Mouse (Mus musculus) mouse trophoblast stem cell (cell line): ENCODE data around the gene Gm5431.
"Not testable (repeated sequence)": the region's sequence is repeated elsewhere in the genome, so short reads cannot be mapped to it uniquely, and the experiment has no call there.

Source experiments
- in situ Hi-C, 2 experiments: fragments of 300-500 bp; cut with MseI, MboI; formaldehyde crosslinking; loops; 2 replicates in 1 of 2; 3 replicates in 1 of 2; pipeline ENCODE4 v1.15.1; 2025

Gm5431 gene

DNA sequence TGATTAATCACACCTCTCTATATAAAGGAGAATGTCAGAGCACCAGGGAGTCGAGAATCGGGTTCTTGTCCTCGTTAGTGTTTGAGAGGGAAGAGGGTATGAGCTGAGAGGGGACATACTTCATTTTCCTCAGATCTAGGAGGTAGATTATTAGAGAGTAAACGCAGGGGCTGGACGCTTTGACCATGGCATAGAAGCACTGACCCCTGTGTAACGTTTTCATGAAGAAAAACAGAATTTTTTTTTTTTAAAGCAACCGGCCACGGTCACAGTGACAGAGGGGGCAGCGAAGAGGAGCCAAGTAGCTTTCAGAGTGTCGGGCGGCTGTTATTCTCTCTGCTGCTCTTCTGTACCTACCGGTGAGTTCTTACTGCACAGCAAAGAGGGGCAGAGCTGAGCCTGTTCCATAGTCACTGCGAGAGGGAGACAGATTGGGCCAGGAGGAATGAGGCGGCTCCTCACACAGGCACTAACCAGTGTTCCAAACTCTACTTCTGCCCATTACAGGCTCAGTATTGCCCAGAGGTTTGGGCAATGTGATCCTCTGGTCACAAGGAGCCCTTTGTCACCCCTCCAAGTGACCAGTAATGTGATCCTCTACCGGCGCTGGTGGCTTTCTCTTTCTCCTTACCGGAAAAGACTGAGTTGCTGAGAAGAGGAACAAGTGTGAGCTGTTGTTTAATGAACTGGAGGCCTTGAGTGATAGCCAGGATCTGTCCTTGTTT is 30.0 kb downstream of the Gm5431 start:
- in situ Hi-C loops: loop anchor here (5.0 to 10.0 kb wide), 4 partner anchors 123 to 393 kb away; partner anchors contain the start of genes Gm12185 (in 2 of the 2) and Tgtp1 (in 2 of the 2)

DNA sequence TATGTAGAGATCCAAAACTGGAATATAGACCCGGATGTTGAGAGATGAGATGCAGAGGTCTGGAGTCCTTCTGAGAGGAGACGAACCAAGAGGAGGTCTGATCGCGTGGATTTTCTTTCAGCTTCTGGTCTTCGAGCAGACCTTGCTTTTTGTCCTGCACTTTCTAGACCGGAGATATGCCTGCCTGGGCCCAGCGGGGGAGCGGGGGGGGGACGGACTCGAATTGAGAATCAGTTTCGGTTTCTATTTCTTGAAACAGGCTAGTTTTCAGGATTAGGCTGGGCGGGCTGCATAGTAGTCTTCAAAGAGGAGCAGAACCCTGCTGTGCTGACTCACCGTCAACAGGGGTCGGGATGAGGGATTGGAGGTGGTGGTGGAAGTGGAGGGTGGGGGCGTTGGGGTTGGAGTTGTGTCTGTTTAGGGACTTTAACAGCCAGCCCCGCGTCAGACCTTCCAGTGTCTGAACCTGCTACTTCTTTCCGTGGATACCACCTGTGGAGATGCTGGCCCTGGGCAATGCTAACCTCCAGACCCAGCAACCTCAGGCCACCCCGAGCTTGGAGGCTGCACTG is 30.7 kb downstream of the Gm5431 start, which contains the start of gene Irgm1:
TSS of gene Irgm1 (minus strand) at position 483 of the 572 bp plus-strand sequence.
- in situ Hi-C loops: loop anchor here (5.0 to 10.0 kb wide), 4 partner anchors 124 to 394 kb away; partner anchors contain the start of genes Gm12185 (in 2 of the 2) and Tgtp1 (in 2 of the 2)

DNA sequence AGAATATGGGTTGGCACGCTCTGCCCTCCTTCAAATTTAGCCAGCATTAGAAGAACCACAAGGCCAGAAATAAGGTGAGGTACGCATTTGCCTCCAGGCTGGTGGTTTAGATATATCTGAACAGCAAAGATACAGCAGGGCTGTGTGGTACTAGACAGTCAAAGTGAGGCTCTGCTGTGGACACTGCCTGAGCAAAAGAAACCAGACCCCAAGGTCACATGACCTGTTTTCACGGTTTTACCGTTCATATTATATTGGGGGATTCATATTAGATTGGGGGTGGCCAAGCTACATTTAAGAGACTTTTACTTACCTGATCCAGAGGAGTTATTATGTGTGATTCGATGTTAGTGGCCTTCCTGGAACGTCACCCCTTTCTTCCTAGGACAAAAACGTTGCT is 31.2 kb downstream of the Gm5431 start:
- in situ Hi-C loops: loop anchor here (5.0 to 10.0 kb wide), 4 partner anchors 124 to 394 kb away; partner anchors contain the start of genes Gm12185 (in 2 of the 2) and Tgtp1 (in 2 of the 2)

DNA sequence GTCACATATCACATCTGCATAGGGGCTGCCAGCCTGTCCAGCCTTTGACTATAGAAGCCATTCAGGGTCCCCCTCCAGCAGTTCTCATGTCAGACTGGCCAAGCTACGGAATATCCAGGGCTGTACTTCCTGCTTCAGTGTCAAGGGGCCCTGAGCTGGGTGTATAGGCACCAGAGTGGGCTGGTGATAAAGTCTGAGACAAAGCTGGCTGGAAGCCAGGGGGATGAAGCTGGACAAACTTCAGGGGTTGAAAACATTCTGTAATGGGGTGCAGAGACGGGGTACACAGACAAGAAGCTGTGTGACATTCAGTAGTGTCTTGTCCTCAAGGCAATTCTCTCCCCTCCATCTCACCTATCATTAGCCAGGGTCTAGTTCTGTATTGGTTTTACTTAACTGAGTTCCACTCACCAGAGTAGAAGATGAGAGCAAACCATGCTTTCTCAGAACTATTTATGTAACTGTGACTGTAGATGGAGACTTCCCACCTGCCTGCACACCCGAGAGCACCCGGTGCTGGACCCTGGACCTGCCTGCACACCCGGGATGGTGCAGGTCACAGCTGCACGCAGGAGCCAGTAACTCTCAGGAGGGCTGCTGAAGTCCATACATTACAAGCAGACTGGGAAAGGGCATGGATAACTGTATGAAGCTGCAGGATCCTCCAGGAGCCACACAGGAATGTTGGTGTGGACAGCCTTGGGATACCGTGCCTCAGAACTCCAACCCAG is 32.5 kb downstream of the Gm5431 start:
- in situ Hi-C loops: loop anchor here (5.0 to 10.0 kb wide), 4 partner anchors 125 to 395 kb away; partner anchors contain the start of genes Gm12185 (in 2 of the 2) and Tgtp1 (in 2 of the 2)

DNA sequence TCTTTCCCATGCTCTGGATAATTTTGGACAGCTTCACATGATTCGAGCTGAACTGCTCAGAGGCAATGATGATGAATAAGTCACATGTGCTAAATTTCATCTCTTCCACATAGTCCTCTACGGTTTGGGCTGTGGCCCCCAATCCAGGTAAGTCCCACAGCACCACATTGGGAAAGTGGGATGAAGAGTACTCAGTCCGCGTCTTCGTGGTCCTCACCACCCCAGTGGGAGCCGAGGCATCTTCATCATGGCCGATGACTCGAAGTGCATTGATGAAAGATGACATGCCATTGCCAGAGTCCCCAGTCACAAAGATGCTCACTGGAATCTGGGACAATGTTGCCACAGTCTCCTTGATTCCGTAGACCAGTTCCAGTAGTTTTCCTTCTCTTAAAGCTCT is 35.5 kb downstream of the Gm5431 start:
- in situ Hi-C loops: no loop called here

DNA sequence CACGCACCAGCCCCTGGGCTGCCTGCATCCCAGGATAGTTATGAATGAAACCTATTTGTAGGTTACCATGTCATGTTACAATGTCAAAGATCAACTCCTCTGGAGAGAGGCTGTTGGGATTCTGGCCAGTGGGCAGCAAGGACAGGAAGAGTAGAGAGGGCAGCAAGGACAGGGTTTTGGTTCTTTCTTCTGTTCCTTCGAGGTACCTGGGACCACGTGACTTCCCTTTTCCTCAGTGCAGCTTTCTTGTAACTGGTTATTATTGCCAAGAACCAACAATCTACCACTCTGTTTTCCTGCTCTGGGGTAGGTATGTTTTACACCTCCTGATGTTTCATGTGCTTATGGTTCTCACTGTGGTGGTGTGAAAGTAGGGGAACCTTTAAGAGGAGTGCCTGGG is 38.2 kb downstream of the Gm5431 start:
- in situ Hi-C loops: no loop called here

DNA sequence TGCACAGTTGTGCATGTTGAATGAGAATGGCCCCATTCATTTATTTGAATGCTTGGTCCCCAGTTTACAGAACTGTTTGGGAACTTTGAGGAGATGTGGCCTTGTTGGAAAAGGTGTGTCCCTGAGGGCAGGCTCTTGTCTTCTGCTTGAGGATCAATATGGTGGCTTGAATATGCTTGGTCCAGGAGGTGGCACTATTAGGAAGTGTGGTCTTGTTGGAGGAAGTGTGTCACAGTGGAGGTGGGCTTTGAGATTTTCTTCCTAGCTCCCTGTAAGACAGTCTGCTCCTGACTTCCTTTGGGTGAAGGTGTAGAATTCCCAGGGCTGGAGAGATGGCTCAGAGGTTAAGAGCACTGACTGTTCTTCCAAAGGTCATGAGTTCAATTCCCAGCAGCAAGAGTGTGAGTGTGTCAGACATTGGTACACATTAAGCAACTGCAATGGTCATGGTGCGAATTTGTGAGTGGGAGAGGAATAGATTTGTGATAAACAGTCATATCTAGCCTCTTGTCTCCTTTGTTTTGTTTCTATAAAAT is 39.2 kb downstream of the Gm5431 start:
- in situ Hi-C loops: no loop called here

DNA sequence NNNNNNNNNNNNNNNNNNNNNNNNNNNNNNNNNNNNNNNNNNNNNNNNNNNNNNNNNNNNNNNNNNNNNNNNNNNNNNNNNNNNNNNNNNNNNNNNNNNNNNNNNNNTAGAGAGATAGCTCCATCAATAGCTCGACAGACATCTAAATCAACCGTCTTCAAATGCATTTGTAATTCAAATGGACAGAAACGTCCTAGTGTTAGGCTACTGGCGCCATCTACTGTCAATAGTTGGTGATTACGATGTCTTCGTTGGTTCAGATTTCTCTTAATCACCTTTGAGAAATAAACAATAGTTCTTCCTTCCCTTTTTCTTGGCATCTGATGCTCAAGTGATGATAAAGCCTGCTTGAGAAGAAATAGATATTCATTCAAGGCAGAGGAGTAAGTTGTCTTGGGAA is 43.0 kb downstream of the Gm5431 start:
- in situ Hi-C loops: loop anchor here (5.0 kb wide), 1 partner anchor 72 kb away; no protein-coding TSS in a partner anchor

DNA sequence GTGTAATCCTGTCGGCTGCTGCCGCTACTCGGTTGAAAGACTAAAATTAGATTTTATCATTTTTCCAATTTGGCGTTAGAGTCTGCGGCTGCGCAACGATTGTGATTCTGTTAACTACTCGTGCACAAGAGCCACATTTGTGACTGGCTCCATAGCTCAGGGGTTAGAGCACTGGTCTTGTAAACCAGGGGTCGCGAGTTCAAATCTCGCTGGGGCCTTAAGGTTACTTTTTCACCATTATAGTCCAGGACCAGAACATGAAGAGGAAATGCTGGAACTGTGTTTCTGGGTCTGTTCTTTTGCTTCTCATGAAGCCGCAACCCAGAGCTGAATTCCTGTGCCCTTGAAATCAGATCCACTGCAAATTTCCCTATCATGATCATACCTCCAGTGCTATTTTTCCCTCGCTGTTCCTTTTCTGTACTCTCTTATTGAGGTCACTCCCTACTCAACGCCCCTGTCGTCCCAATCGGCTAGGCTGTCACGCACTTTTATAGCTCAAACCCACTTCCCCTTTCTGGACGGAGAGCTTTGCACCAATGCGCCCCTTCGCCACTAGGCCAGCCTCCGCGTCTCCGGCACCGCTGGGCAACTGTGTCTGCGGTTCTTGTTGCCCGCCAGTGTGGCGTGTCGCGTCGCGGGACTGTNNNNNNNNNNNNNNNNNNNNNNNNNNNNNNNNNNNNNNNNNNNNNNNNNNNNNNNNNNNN is 48.4 kb downstream of the Gm5431 start:
- in situ Hi-C loops: no loop called here

DNA sequence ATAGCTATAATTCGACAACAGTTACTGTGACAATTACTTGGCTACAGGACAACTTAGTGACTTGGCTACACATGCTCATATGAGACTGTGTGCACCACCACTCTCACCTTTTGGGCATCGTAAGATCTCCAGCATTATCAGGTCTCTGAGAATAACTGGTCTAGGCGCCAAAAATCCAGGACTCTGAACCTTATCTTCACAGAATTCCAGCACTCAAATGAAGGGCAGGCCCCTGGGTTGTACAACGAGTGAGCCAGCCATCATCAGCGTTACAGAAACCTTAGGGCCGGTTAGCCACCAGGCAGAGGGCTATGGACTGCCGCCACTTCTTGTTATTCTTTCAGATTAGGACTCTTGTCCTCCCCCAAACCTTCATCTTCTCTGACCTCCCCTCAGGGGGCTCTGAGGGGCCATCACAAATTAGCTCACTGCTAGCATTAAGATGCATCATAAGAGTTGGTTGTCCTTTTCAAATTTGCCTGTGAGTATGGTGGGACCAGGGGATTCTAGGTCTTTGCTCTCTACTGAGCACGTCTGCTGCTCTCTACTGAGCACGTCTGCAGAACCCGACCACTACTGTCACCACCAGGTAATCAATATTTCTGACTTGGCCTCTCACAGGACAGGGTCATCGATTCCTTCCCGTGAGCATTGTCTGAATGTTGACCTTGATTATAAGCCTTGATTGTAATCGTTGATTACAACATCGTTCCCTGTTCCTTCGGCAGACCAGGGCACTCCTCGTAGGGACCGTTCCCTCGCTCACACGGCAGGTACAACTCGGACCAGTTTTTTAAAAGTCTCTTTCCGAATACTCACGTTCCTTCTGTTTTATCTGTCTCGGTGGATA is 49.2 kb downstream of the Gm5431 start:
- in situ Hi-C loops: no loop called here

DNA sequence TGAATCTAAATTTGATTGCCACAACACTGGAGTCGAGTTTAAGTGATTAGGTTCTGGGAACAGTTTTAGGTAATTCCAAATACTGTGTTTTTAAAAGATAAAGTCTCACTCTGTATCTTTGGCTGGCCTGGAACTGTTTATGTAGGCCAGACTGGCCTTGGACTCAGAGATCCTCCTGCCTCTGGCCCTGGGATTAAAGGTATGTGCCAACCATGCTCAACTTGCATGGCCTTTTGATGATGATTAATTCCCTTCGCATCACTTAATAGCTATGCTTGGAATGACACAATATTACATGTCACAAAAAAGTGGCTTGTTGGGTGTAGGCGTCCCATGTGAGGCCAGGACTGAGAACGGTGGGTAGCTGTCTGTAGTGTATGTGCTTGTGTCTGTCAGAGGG is 49.8 kb downstream of the Gm5431 start:
- in situ Hi-C loops: no loop called here

DNA sequence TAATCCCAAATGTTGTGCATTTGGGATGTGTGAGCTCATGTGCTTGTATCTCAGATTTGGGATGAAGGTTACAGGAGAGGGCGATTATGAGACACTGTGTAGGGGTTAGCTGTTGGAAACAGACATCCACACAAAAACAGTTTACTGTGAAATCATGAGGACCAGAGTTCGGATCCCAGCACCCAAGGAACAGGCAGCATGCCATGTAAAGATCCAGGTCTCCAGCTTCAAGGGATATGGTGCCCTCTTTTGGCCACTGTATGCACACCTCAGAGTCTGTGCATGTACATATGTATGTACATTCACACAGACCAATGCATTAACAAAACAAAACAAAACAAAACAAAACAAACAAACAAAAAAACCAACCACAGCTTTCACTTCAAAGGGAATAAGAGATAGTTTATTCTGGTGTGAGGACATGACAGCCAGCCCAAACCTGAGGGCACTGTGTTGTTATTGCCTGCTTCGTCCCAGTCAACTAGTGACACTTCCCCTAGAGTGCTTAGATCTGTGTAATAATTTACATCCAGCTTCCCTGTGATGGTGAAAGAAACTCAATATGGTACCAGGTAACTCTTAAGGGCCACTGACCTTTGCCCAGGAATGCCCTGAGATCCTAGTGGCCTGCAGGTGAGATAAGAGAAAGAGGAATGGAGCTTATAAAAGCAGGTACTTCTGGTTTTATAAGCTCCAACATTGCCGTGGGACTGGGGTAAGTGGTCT is 50.6 kb downstream of the Gm5431 start:
- in situ Hi-C loops: no loop called here

DNA sequence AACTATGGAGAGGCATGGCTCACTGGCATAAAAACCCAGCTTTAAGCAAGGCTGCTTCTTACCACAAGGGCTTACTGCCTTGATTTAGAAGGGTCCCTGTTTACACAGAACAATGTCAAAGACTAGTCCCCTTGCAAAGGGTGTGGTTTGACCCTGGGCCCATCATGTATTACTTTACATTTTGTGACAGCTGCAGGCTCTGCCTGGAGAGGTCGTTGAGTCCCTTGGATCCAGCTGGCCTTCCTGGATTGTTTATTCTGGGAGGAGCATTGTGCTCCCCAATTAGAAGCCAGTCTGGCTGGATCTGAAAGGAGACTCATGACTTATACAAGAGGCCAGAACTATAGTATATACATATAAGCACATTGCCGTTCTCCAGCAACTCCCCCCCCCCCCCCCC is 51.8 kb downstream of the Gm5431 start:
- in situ Hi-C loops: no loop called here

DNA sequence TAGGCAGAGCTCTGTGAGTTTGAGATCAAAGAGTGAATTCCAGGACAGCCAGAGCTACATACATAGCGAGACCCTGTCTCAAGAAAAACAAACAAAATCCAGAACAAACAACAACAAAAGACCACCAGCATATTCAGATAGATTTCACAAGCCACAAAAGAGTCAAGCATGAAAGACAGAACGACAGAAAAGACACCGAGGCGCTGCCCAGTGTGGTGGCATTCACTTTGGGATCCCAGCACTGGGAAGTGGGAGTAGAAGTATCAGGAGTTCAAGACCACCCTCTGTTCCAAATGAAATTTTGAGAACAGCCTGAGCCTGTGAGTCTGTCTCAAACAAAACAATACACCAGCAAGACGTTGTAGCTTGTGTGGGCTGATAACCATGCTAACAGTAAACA is 55.1 kb downstream of the Gm5431 start:
- in situ Hi-C loops: no loop called here

DNA sequence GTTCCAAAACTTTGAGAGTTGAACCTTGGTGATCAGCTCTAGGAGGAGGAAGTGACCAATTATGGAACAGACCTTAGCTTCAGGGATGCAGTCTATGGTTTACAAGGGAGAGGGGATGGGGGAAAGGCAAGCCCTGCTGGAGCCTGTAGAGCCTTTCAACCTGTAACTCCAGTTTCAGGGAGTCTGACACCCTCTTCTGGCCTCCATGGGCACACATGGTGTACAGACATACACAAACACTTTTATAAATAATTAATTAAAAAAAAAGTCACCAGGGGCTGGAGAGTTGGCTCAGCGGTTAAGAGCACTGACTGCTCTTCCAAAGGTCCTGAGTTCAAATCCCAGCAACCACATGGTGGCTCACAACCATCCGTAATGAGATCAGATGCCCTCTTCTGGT is 55.7 kb downstream of the Gm5431 start:
- in situ Hi-C loops: not testable (repeated sequence)

DNA sequence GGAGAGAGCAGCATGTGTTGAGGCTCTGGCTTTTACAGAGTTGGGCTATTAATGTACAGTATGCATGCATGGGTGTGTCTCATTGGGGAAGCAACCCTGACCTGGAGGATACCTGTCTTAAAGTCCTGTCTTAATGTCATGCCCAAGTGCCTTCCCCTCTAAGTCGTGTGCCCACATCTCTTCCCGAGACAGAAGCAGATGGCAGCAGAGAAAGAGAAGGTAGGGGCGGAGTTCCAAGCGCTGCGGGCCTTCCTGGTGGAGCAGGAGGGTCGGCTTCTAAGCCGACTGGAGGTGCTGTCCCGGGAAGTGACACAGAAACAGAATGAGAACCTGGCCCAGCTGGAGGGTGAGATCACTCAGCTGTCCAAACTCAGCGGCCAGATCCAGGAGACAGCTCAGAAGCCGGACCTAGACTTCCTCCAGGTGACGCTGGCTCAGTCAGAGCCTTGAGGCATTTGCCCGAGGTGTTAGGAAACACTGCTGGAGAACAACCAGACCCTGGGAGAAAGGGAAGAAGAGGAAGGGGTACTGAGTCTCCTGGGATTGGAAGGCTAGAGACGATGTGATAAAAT is 56.7 kb downstream of the Gm5431 start:
- in situ Hi-C loops: no loop called here

DNA sequence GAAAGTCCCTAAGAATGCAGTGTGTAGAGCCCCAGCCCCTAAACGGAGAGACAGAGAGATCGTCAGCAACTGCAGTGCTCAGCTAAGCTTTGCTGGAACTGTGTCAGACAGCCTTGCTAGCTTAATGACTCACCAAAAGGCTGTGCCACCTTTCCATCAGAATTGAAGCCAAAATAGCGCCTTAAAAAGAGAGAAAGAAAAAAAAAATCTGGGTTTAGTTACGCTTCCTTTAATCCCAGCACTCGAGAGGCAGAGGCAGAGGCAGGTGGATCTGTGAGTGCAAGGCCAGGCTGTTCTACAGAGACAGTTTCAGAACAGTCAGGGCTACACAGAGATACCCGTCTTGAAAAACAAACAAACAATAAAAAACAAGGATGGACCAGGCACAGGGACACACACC is 57.7 kb downstream of the Gm5431 start:
- in situ Hi-C loops: no loop called here

DNA sequence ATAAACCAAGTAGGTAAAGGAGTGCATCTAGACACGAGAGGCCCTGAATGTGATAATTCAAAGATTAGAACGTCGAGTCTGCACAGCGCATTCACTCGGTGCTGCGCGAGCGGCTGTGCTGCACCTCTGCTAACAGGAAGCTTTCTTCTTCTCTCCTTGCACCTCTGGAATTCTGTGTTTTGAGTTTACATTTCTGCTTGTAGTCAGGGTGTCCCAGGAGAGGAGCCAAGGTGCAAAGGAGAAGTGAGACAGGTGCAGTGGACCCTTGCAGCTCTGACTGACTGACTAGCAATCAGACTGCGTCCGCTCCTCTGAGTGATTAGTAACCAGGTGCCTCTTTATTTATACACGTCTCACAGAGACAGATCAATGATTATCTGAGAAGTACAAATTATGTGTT is 58.8 kb downstream of the Gm5431 start:
- in situ Hi-C loops: no loop called here

DNA sequence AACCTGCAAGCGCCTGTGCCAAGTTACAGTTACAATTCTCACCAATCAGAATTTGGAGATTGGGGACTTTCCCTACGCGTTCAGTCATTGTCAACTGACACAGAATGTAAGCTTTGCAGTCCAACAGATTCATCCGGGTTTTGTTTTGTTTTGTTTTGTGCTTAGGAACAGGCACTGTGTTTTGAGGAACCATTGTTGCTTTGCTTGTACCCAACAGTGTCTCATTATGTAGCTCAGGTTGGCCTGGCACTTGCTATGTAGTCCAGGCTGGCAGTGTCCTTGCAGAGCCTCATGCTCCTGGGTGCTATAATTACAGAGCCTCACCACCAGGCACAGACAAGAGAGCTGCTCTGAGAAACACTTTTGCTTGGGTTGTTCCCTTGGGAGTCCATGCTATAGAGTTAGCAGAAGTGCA is 59.6 kb downstream of the Gm5431 start:
- in situ Hi-C loops: no loop called here
